8 mouse cellular contexts compared by ENCODE assay signal in genomic region chr8:88570293-88570998, GRCm38 (mm10). TPM values are rescaled to one million over a fixed set of nuclear protein-coding genes. Genes with fewer than 3 reads are reported as not detected.
A peak's percentile ranks its signal among the peaks of the same experiment; 100 is the strongest.
DNase-seq lines count a peak whose midpoint lies in the region; ATAC-seq lines count a peak whose summit lies in the region.

No protein-coding gene starts in this region.

- 0 out of 2 replicates have a peak overlapping the region, but pooled peaks have one; percentile 26 for H3K9ac ChIP-seq in heart, embryonic 15.5 days
- no peak overlapping the region for H3K9ac ChIP-seq in limb, embryonic 15.5 days

- H3K4me2 ChIP-seq in heart, embryonic 15.5 days: peak overlapping the region; percentile 37
- H3K4me2 ChIP-seq in limb, embryonic 15.5 days: peak overlapping the region; percentile 17

- H3K27ac ChIP-seq in heart, embryonic 15.5 days: peak overlapping the region; percentile 94
- peak overlapping the region; percentile 72 for H3K27ac ChIP-seq in limb, embryonic 15.5 days

- 21% methylated on average over 10 of the region's 10 CpGs for WGBS in heart, embryonic 15.5 days
- 15% methylated on average over 10 of the region's 10 CpGs for WGBS in limb, embryonic 15.5 days

- intact Hi-C loops in heart, postnatal 10 days (cut with DNase I): no loop called here
- intact Hi-C loops in left cerebral cortex, postnatal 25 days (cut with DNase I): no loop called here

- H3K4me1 ChIP-seq in heart, embryonic 15.5 days (replicated peaks): peaks cover 89% of the 10 kb centered on the region
- peaks cover 79% of the 10 kb centered on the region for H3K4me1 ChIP-seq in limb, embryonic 15.5 days

- no peak overlapping the region for H3K4me3 ChIP-seq in heart, embryonic 15.5 days
- H3K4me3 ChIP-seq in limb, embryonic 15.5 days: no peak overlapping the region

- no peaks in the 10 kb centered on the region for H3K27me3 ChIP-seq in heart, embryonic 15.5 days
- H3K27me3 ChIP-seq in limb, embryonic 15.5 days: no peaks in the 10 kb centered on the region

- H3K36me3 ChIP-seq in heart, embryonic 15.5 days: no peaks in the 10 kb centered on the region
- peaks cover 8% of the 10 kb centered on the region; the same call in 1 of the 2 replicates for H3K36me3 ChIP-seq in limb, embryonic 15.5 days

- DNase-seq in heart, postnatal 10 days: no peak
- DNase-seq in 3T3-L1 (ENCODE audit: low read depth, low spot score) (peak; percentile 64), adipocyte (ENCODE audit: low spot score) (no peak)
- DNase-seq in spleen, postnatal 4 days (ENCODE audit: low spot score in 2 of 2): peak; percentile 59 to 76
- no peak for DNase-seq in left cerebral cortex, postnatal 25 days (ENCODE audit: low spot score in 2 of 2)

- ATAC-seq in heart, embryonic 15.5 days (replicated peaks; ENCODE audit: insufficient number of reproducible peaks, insufficient read depth, low FRiP score, low read depth): peak; percentile 56
- ATAC-seq in common myeloid progenitor, adult 5-6 weeks (replicated peaks; ENCODE audit: low read depth, poor library complexity, severe bottlenecking): peak; percentile 45
- ATAC-seq in limb, embryonic 15.5 days (ENCODE audit: insufficient number of reproducible peaks, low FRiP score, low TSS enrichment, low read depth): peak; percentile 37; the same call in 1 of the 2 replicates

- H3K9me3 ChIP-seq in heart, embryonic 15.5 days (replicated peaks): no peaks in the 10 kb centered on the region
- H3K9me3 ChIP-seq in limb, embryonic 15.5 days: no peaks in the 10 kb centered on the region

RNA-seq across cellular contexts. Expression of gene Nkd1, which starts 49.3 kb away (rescaled TPM):
- polyA plus RNA-seq in heart, embryonic 15.5 days (2015; fragmentation: Nextera tagmentation; extraction: Ambion mirVana): 14.6 and 19.5 TPM in 2 replicates
- total RNA-seq in heart, postnatal 10 days (2021): 1 to 10 TPM; 5.1 to 5.4 TPM
- not detected in 2 replicates for total RNA-seq in common myeloid progenitor, adult 5-6 weeks (2017)
- polyA plus RNA-seq in limb, embryonic 15.5 days (2015; fragmentation: Nextera tagmentation; extraction: Ambion mirVana): 63.5 and 67.2 TPM in 2 replicates
- 10 to 100 TPM; 16.7 to 17.9 TPM for total RNA-seq in left cerebral cortex, postnatal 25 days (2021)

Comparison
In these comparisons a context has a peak if more than half of its experiments do, and no peak if none do; other contexts are left out.
1. DNase-seq: peak in 3T3-L1 (single experiment) and spleen, postnatal 4 days (2 of 2); none in heart, postnatal 10 days (0 of 2), adipocyte (single experiment) and left cerebral cortex, postnatal 25 days (0 of 2).
2. Peak in every context shown above with its lines, with median percentiles within 50 percentile points of each other: ATAC-seq.